Mouse (Mus musculus) intestine, postnatal 0 days (tissue): ENCODE data around the gene Tmem131. TPM values are rescaled to one million over a fixed set of nuclear protein-coding genes. Genes with fewer than 3 reads are reported as not detected.

ENCODE experiments used
- ATAC-seq: fragments of 200-750 bp; cut with Nextera tagmentation; 2 replicates; pipeline ENCODE4 v1.8.0; 2017; ENCODE audit warnings: mild to moderate bottlenecking, moderate TSS enrichment, moderate library complexity
- H3K27ac ChIP-seq: fragments of 300-500 bp; sonication (generic); 2 replicates; pipeline ENCODE4 v1.5.1; 2014; ENCODE audit warnings: mild to moderate bottlenecking, low read depth, low read length, moderate library complexity
- H3K27me3 ChIP-seq: fragments of 300-500 bp; sonication (generic); replicated peaks from 2 replicates; pipeline ENCODE4 v1.6.1; 2014; ENCODE audit warnings: low read length, mixed read lengths; ENCODE audit not compliant: control insufficient read depth, insufficient read depth
- H3K36me3 ChIP-seq: fragments of 300-500 bp; sonication (generic); 2 replicates; pipeline ENCODE4 v1.6.1; 2014; ENCODE audit warnings: mild to moderate bottlenecking, moderate library complexity; ENCODE audit not compliant: control insufficient read depth, insufficient read depth
- H3K4me1 ChIP-seq: fragments of 300-500 bp; sonication (generic); replicated peaks from 2 replicates; pipeline ENCODE4 v1.6.1; 2014; ENCODE audit warnings: antibody characterized with exemption, low read length, mixed read lengths; ENCODE audit not compliant: control insufficient read depth, insufficient read depth
- H3K4me2 ChIP-seq: fragments of 300-500 bp; sonication (generic); replicated peaks from 2 replicates; pipeline ENCODE4 v1.6.1; 2014; ENCODE audit warnings: low read depth, mild to moderate bottlenecking, moderate library complexity
- H3K4me3 ChIP-seq: fragments of 300-500 bp; sonication (generic); 2 replicates; pipeline ENCODE4 v1.5.1; 2014; ENCODE audit warnings: low read depth, low read length
- H3K9ac ChIP-seq: fragments of 300-500 bp; sonication (generic); 2 replicates; pipeline ENCODE4 v1.6.1; 2014; ENCODE audit warnings: mild to moderate bottlenecking, low read depth, low read length
- H3K9me3 ChIP-seq: fragments of 300-500 bp; sonication (generic); 2 replicates; pipeline ENCODE4 v1.6.1; 2016; ENCODE audit warnings: mixed run types; ENCODE audit not compliant: control insufficient read depth
- CTCF ChIP-seq: sonication (generic); IDR thresholded peaks from 2 replicates; pipeline ENCODE4 v1.5.1; 2016; ENCODE audit warnings: low read depth, mild to moderate bottlenecking, control low read depth, antibody characterized with exemption, moderate library complexity
- WGBS: fragments of 180-500 bp; shearing (Covaris S2); extraction: QIAGEN DNeasy Blood & Tissue Kit; methylation state at CpG from one replicate; pipeline ENCODE4 v1.1.7; 2014; 5-methylcytosine and 5-hydroxymethylcytosine counted together
- polyA plus RNA-seq: library from polyadenylated mRNA; unstranded; fragments of >200 nt; fragmentation: Nextera tagmentation; extraction: Ambion mirVana; gene quantifications from 2 replicates; pipeline ENCODE4 v1.2.1, GENCODE M21; 2015

Tmem131 gene
- polyA plus RNA-seq, 1 experiment from 2014 or later = 10.6 TPM

- H3K4me3 ChIP-seq = no peak overlapping the region
- H3K9me3 ChIP-seq = no peaks in the 10 kb centered on the region
- ATAC-seq = no peak
- no peak overlapping the region for H3K9ac ChIP-seq
- no peaks in the 10 kb centered on the region for H3K27me3 ChIP-seq
- no peak for TF ChIP-seq CTCF
- WGBS = 75% methylated on average over 6 of the region's 6 CpGs
- no peaks in the 10 kb centered on the region for H3K4me1 ChIP-seq
- peak overlapping the region; percentile 28; the same call in 1 of the 2 replicates for H3K27ac ChIP-seq
- H3K4me2 ChIP-seq = no peak overlapping the region
- peaks cover 68% of the 10 kb centered on the region for H3K36me3 ChIP-seq
Observed at GRCm38 (mm10) chr1:36815166-36815565, 128.3 kb downstream of the Tmem131 start.

- peak; percentile 25; the same call in 1 of the 2 replicates for ATAC-seq
- H3K36me3 ChIP-seq = peaks cover 71% of the 10 kb centered on the region
Observed at GRCm38 (mm10) chr1:36814271-36814903, 129.1 kb downstream of the Tmem131 start.

GRCm38 (mm10) chr1:36813415-36813814 lies 130.1 kb downstream of the Tmem131 start:
- no peaks in the 10 kb centered on the region for H3K27me3 ChIP-seq
- H3K36me3 ChIP-seq = peaks cover 73% of the 10 kb centered on the region
- no peak overlapping the region for H3K4me2 ChIP-seq
- H3K4me1 ChIP-seq = no peaks in the 10 kb centered on the region
- H3K9me3 ChIP-seq = no peaks in the 10 kb centered on the region
- H3K27ac ChIP-seq = peak overlapping the region; percentile 11; the same call in 1 of the 2 replicates
- 49% methylated on average over 7 of the region's 7 CpGs for WGBS
- TF ChIP-seq CTCF = no peak
- ATAC-seq = no peak
- H3K9ac ChIP-seq = no peak overlapping the region
- H3K4me3 ChIP-seq = no peak overlapping the region

More at GRCm38 (mm10) chr1:36814271-36814903, 129.1 kb downstream of the Tmem131 start:
- Histone ChIP-seq H3K4me3 (no peak overlapping the region), H3K27me3 (no peaks in the 10 kb centered on the region), H3K27ac (no peak overlapping the region; the same call in 1 of the 2 replicates), H3K9me3 (no peaks in the 10 kb centered on the region), H3K4me1 (no peaks in the 10 kb centered on the region), H3K9ac (no peak overlapping the region), H3K4me2 (no peak overlapping the region)
- 65% methylated on average over 5 of the region's 5 CpGs for WGBS
- TF ChIP-seq CTCF = no peak

GRCm38 (mm10) chr1:36811806-36812205 lies 131.7 kb downstream of the Tmem131 start:
- ATAC-seq = no peak
- H3K27me3 ChIP-seq = no peaks in the 10 kb centered on the region
- H3K36me3 ChIP-seq = peaks cover 73% of the 10 kb centered on the region
- H3K9me3 ChIP-seq = no peaks in the 10 kb centered on the region
- H3K9ac ChIP-seq = no peak overlapping the region
- no peak overlapping the region for H3K27ac ChIP-seq
- TF ChIP-seq CTCF = no peak
- no peak overlapping the region for H3K4me3 ChIP-seq
- no peaks in the 10 kb centered on the region for H3K4me1 ChIP-seq
- 88% methylated on average over 7 of the region's 7 CpGs for WGBS
- no peak overlapping the region for H3K4me2 ChIP-seq

GRCm38 (mm10) chr1:36807782-36808565 lies 135.5 kb downstream of the Tmem131 start:
- H3K9ac ChIP-seq = no peak overlapping the region
- 85% methylated on average over 14 of the region's 14 CpGs for WGBS
- no peaks in the 10 kb centered on the region for H3K9me3 ChIP-seq
- H3K36me3 ChIP-seq = peaks cover 91% of the 10 kb centered on the region
- no peak overlapping the region for H3K27ac ChIP-seq
- no peaks in the 10 kb centered on the region for H3K27me3 ChIP-seq
- no peaks in the 10 kb centered on the region for H3K4me1 ChIP-seq
- TF ChIP-seq CTCF = no peak
- no peak overlapping the region for H3K4me2 ChIP-seq
- H3K4me3 ChIP-seq = no peak overlapping the region
- ATAC-seq = no peak

- no peak overlapping the region for H3K27ac ChIP-seq
- no peaks in the 10 kb centered on the region for H3K9me3 ChIP-seq
- TF ChIP-seq CTCF = no peak
- H3K4me3 ChIP-seq = no peak overlapping the region
- no peaks in the 10 kb centered on the region for H3K4me1 ChIP-seq
- peaks cover 94% of the 10 kb centered on the region for H3K36me3 ChIP-seq
- H3K9ac ChIP-seq = no peak overlapping the region
- no peaks in the 10 kb centered on the region for H3K27me3 ChIP-seq
- no peak overlapping the region for H3K4me2 ChIP-seq
- WGBS = 81% methylated on average over 1 of the region's 1 CpGs
- no peak for ATAC-seq
Observed at GRCm38 (mm10) chr1:36807086-36807485, 136.4 kb downstream of the Tmem131 start.
